Mouse (Mus musculus) c-Kit-positive CD71-positive TER-119-positive erythroid progenitor cells, embryonic 14.5 days (primary cell): ENCODE measurements around the gene Slc15a5.

Source experiments
- DNase-seq: peaks from one replicate; pipeline ENCODE4 v3.0.0-alpha.2; 2013; ENCODE audit warnings: low spot score

Slc15a5 gene

DNA sequence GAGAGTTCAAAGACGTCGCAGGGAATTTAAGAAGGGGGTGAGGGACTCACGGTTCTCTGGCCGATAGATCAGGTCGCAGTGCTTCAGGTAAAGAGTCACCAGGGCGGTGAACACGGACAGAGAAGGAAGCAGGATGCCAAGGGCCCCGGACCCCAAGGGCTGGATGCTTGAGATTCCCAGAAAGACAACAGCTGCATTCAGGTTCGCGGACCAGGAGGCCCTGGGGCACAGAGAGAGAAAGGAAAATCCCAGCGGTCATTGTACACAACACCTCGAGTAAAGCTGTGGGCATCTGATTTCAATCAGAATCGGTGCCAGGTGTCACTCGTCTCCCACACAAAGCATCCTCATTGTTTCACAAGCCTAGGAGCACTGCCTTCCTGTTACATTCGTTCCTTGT lies 24.1 kb downstream of the Slc15a5 start:
- no peak for DNase-seq

DNA sequence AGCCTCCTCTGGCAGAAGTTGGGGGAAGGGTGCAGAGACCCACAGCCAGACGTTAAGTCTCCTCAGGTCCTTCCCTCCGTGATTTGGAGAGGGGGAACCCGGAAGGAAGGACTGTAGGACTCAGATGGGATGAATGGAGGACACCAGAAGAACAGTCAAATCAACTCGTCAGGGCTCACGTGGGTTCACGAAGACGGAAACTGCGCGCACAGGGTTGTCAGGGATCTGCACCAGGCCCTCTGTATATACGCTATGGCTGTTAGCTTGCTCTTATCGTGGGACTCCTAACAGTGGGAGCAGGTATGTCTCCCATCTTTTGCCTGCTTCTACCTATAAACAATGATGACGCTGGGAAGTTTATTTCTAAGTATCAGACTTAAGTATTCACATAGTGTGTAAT lies 24.8 kb downstream of the Slc15a5 start:
- no peak for DNase-seq

DNA sequence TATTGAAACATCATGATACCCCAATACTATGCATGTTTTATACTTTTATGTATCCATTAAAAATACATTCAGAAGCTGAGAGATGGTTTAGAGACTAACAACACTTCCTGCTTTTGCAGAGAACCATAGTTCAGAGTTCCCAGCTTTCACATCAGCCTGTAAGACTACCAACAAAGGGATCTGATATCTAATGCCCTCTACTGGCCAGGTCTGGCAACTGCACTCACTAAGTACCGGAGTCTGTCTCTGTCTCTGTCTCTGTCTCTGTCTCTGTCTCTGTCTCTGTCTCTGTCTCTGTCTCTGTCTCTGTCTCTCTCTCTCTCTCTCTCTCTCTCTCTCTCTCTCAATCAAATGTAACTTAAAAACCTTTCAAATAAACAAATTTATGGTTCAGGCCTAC lies 25.6 kb downstream of the Slc15a5 start:
- peak; percentile 12 for DNase-seq

DNA sequence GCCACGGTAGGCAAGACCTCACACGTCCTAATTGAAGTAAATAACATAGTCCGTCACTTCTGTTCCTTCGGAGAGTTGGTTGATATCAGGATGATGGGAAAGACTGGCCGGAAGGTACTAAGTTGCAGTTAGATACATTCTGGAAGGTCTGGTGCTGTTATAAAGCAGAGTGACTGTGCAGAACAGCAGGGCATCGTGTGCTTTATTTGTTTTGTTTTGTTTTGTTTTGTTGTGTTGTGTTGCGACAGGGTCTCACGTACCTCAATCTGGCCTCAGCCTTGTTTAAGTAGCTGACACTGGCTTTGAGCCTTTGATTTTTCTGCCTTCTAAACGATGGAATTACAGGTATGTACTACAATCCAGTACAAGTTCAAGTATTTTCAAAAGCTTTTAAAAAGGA lies 26.0 kb downstream of the Slc15a5 start:
- DNase-seq, result no peak

DNA sequence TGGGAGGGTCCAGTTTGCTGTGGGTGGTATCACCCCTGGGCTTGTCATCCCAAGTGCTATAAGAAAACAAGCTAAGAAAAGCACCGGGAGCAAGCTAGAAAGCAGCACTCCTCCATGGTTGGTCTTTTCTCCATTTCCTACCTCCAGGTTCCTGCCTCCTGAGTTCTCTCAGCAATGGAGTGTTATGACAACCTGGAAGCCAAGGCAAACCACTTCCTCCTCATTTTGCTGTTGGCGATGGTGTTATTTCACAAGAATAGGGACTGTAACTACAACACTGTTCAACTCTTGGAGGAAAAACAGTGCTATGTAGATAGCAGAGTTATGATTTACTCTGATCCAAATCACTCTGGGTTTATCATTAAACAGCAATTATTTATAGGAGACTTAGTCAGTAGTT lies 34.4 kb downstream of the Slc15a5 start:
- no peak for DNase-seq

DNA sequence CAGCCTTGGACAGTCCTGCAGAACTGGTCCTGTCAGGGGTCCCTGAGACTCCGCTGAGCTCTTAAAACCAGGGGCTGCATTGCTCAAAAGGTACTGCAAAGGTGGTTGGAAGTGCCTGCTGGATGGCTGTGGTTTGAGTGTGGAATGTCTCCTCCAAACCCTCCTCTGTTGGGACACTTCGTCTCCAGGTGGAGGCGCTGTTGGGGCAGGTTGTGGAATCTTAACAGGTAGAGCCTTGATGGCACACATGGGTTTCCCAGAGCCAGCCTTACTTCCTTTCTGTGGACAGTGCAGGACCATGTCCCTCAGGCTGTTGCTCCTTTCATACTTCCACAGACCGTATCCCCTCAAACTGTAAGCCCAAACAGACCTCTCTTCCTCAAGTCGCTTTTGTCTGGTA lies 36.8 kb downstream of the Slc15a5 start:
- DNase-seq, result no peak

DNA sequence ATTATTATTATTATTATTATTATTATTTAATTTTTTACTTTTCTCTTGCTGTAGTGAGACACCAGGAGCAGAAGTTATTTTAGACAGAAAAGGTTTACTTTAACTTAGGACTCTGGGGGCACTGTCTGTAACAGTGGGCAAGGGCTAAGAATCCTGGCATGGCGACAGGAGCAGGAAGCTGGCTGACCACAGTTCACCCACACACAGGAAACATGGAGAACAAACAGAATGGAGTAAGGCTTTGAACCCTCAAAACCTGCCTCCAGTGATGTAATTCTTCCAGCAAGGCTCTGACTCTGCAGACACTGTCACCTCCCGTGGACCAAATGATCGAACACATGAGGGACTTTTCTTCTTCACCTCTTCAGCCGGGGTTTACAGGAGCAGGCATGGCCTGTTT lies 37.9 kb downstream of the Slc15a5 start:
- DNase-seq, result no peak

DNA sequence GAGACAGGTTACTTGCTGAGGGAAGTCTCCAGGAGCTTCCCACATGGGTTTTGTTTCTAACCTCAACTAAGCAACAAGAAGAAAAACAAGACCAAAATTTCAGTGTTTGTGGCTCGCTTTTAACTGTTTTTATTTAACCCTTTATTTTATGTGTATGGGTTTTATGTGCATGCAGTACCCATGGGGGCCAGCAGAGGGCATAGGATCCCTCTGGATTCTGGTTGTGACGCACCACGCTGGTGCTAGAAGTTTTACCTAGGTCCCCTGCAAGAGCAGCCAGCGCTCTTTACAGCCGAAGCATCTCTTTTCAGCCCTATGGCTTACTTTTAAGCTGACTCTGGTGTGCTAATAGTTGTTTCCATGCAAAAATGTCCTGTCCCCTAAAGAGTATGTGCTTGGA lies 42.1 kb downstream of the Slc15a5 start:
- DNase-seq, result no peak

DNA sequence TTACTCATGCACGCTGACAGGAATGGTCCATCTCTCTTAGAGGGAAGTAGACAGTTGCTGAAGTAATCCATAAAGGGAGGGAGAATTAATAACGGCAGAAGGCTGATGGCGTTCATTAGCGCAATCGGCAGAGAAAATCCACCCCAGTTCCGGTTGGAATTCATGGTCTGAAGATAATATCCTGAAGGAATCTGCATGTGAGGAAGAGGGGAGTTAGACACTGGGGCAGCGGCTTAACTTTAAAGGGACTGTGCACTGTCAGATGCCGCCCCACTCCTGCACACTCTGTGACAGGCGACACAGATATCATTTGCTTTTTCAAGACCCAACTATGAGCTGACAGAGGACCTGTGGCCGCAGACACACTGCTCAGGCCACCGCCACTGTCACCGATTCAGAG lies 42.8 kb downstream of the Slc15a5 start:
- no peak for DNase-seq

DNA sequence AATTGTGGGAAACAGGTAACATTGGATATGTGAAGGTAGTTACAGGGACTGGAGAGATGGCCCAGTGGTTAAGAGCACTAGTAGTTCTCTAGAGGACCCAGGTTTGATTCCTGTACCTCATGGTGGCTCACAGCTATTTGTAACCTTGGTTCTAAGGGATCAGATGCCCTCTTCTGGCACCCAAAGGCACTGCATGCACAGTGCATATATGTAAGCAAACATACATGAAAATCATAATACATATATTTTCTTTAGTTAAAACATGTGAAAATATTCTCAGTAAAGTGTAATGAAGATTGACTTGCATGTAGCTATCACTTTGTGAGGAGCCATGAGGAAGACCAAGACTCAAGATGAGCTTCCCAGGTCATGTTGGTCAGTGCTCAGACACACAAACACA lies 62.8 kb downstream of the Slc15a5 start:
- no peak for DNase-seq

DNA sequence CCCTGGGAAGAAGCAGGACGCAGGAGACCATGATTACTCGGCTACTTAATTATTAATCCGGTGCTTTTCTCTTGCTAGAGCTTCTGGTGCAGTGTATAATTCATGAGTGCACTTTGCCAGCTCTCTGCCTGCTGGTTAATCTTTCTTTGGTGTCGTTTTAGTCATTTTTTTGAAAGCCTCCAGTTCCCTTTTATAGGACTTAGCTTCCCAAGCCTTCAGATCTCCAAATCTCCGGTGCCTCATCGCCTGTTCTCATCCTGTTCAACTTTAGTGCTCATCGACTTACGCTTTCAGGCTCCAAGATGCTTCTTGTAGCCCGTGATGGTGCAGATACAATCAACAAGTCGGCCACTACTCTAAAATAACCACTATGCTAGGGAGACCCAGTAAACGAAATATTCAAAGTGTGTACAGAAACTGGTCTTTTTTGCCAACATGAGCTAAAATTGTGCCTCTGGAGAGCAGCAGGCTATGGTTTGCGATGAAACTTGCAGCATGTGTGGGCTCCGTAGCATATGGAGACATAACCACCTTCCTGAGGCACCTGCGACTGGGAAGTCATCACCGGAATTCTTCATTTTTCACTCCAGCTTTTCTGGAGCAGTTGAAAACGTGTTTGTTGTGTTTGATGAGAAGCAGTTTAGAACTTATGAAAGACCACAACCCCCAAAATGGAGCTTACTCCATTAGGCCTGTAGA lies 64.6 kb downstream of the Slc15a5 start:
- no peak for DNase-seq

DNA sequence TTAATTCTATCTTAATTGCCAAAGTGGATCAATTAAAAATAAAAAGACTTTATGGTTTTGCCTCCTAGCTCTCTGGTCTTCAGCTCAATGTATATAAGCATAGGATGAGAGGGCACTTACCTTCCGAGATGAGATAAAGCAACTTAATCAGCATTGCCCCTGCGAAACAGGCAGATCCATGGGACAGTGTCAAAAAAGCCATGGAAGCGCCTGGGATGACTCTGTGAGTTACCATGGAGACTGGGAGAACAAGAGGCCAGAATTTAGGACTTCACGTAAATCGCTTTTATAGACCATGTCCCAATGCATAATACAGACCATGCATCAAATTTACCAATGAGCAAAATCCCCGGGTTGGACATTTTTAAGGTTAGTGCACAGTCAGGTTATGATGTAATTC lies 67.8 kb downstream of the Slc15a5 start:
- no peak for DNase-seq

DNA sequence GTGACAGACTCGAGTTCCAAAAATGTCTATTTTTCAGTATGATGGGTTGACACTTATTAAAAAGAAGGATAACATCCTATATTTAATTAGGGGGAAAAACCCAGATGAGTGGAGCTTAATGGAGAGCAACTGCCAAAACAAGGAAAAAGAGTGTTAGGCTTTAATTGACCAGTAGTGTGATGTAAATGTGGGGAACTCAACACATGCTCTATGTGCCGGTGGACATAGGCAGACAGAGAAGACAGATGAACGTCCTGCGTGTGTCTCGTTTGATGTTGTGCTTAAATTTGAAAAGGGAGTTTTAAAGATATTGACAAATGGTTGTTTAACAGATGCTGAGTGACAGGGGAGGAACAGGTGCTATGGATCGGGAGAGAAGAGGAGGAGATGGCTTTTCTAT lies 72.0 kb downstream of the Slc15a5 start:
- no peak for DNase-seq

DNA sequence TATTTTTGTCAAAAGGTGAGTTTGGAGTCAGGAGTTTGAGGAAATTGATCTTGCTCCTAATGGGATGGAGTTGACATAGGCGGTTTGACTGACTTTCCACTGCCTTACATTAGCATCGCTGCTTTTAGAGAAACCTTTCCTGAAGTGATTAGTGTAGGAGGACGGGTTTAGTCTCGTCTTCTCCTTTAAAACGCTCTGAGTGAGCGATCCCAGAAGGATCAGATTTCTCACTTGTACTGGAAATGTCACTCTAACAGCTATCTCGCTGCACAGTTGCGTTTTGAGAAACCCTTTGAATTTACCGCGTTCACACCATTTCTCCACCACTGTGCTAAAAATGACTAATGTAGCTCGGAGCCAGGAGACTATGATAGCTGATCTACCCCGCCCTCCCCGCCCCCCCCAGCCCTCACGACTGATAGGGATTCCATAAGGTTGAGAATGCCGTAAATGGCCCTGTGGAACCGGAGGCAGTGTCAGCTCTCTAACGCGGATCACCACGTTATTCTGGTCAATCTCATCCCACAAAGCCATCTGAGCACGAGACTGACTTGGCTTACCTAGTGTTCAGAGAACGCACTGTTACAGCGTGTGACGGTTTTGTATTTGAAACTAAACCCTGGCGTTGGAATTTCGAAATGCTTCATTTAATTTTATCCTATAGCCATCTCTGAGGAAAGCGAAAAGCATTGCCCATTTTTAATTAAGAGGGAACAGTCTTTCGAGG lies 73.0 kb downstream of the Slc15a5 start:
- no peak for DNase-seq

DNA sequence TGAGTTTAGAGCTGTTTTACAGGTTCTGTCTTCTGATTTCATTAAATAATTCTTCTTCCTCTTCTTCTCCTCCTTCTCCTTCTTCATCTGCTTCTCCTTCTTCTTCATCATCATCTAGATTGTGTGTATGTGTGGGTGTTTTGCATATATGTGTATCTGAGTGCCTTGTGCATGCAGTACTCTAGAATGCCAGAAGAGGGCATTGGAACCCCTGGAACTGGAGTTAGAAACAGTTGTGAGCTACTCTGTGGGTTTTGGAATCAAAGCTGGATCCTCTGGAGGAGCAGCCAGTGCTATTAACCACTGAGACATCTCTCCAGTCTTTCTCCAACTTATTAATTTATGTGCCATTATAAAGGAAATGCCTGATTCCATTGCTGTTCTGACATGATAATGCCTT lies 89.9 kb downstream of the Slc15a5 start:
- DNase-seq, result no peak

DNA sequence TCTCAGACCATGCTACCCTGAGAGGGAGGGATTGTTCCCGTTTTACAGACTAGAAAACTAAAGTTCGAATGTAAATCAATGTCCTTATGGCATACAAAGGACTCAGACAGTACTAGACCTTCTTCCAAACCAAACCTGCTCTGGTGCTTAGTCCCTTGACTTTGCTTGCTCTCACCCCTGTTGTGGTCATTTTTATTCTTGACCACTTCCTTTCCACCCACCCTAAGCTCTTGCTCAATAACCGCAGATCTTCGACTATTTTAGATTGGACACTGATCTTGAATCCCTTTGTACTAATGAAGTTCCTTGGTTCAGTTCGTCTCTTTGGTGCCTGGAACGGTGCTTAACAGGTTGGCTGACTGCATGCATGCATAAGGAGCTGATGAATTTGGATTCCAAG lies 94.5 kb downstream of the Slc15a5 start:
- no peak for DNase-seq

DNA sequence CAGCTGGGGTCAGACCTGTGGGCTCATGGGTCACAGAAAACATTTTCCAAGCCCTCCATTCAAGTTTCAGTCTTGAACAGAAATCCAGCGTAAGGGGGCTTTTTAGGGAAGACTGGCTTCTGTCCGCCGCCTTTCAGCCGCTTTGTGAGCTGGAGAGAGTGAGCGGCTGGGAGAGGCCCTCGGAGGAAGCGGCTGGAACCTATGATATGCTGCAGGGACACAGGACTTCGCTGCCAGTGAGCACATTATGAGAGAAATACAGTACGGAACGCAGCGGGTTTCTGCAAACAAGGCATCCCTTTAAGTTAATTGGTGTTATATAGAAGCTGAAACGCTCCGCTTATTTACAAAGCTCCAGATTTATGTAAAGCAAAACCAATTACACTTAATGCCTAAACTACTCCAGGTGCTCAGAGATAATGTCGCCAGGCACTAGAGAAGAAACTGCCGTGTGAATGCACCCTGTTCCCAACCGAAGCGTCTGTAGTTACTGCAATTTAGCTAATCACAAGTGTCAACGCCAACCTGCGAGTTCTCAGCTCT lies 97.5 kb downstream of the Slc15a5 start:
- no peak for DNase-seq

DNA sequence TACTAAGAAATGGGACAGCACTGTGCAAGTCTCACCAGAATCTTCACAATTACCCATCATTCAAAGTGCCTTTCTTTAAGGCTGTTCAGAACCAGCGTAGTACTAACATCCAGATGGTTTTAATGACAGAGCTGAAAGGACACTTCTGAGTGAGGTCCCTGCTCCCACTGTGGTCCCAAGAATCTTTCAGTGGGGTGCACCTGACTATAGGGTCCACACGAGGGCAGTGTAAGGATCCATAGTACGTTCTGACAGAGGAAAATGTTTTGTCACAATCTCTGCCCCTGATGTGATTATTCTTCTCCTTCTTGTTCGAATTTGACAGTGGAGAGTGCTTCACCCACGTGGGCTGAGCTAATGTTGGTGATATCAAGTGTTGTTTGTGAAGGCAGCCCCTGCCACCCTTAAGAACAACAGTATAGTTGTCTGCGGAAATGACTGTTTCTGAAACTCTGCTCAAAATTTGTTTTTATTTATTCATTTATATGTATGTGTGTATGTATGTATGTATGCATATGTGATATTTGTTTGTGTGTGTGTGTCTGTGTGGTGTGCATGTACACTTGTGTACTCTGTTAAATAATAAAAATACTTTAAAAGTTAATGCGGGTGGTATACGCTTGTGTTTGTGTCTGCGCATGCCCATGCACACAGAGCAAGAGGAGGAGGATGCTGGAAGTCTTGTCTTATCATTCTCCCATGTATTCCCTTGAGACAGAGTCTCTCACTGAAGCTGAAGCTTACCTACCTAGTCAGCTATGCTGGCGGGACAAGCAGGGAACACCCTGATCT lies 98.6 kb downstream of the Slc15a5 start:
- DNase-seq, result no peak

DNA sequence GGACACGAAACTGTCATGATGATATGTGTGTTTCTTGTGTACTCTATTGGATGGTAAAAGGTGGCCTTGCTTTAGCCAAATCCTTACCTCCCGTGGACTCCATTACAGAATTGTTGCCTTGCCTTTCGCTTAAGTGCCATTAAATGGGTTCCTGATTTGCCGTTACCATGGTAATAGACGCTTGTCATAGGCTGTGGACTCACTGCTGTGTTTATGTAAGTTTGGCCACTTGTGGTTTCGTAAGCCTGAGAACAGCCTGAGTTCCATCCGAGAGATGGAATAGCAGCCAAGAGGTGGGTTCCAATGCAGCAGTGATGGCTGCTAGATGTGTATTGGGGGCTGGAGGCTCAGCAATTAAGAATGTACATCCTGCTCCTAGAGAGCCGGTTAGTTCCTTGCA lies 99.3 kb downstream of the Slc15a5 start:
- DNase-seq, result no peak

DNA sequence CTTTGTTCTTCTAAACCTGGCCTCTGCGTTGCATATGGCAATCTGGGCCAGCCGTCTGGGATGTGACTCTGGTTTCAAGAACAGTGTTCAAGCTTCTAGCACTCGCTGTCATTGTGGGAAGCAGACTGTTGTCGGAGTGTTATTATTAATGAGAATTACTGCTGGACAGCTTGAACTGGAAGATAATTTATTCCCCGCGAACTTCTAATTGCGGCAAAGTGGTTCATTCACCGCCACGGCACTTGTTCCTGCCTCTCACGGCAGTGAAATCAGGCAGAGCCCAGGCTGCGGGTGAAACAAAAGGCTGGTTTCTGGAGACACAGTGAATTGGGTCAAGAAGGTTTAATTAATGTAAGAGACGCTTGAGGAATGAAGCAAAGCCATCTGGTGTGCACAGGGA lies 99.9 kb downstream of the Slc15a5 start:
- DNase-seq, result no peak

DNA sequence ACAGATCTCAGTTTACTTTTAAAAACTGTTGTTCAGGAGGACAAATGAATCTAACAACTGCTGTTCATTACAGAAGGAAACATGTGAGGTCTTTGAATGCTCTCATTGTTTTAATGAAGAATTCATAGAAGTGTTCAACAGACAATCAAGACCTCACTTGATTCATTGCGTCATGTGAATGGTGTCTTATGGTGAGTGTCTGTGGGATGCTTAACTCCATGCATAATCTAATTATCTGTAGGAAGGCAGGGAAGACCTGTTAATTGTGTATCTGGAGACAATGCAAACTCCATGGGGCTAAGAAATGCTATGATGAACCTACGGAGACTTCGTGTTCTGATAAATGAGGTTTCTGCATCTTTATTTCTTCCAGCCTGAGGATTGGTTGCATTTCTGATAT lies 103.7 kb downstream of the Slc15a5 start:
- DNase-seq, result no peak

DNA sequence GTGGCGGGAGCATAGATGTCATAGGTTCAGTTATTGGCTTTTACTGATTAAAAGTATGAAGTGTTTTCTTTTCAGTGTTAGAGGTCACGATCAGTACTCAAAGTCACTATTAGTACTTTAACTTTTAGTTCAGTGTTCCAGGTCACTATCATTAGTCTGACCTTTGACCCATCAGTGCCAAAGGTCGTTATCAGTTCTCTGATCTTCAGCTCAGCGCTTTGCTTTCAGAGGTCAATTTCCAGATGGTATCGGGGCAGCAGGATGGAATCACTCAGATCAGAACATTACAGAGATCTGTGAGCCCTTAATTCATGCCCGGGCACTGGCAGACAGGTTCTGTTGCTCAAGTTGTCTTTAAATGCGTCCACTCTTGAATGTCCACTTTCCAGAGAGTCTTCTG lies 116.0 kb downstream of the Slc15a5 start:
- no peak for DNase-seq

DNA sequence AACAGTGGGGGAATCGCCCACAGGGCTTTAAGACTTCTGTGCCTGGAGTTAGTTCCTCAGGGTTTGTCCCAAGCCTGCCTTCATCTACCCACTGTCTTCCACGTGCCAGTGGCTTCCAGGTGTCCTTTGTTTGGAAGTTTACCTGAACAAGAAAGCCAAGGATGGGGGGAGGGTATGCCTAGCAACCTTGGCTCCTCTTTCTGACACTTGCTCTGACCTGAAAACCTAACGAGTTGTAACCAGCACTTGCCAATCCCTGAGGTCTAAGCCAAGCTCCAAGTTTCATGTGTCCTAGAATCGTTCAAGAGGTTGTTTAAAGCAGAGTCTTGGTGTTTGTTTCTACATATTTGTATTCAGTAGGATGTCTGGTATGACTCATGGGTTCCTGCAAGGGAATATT lies 116.9 kb downstream of the Slc15a5 start:
- no peak for DNase-seq
